Mouse (Mus musculus) monocyte, adult 5-6 weeks (primary cell): ENCODE data around the gene Fem1b. TPM values are rescaled to one million over a fixed set of nuclear protein-coding genes. Genes with fewer than 3 reads are reported as not detected.

ENCODE experiments used
- total RNA-seq: library from RNA; stranded (forward); fragments of 200-1000, 200-491, 200-594 nt; gene quantifications from 3 replicates; pipeline ENCODE4 v1.2.3, GENCODE M21; 2017

The Fem1b gene
- total RNA-seq, 1 experiment from 2014 or later = 17.9 TPM

Other genes starting within 250 kb of the Fem1b start
- gene Itga11, start 134.1 kb downstream of the Fem1b start, total RNA-seq = not detected in 3 replicates
- 4.7 to 8.7 TPM (median 6.7 TPM) in 3 replicates for gene Cln6, start 26.9 kb upstream of the Fem1b start, total RNA-seq
- 0.48 TPM in 1 of 3 replicates, not detected in the others for gene Calml4, start 46.1 kb upstream of the Fem1b start, total RNA-seq
- 43.1 to 75.7 TPM (median 52.9 TPM) in 3 replicates for gene Pias1, start 176.0 kb upstream of the Fem1b start, total RNA-seq